Mouse (Mus musculus): ENCODE measurements at regions not wholly inside any gene's neighbourhood (a gene's known extent, or its start where the extent isn't known, plus 50 kb on each side); places are given as distances from the start of the nearest gene placed in this dataset.

GRCm38 (mm10) chr5:118452052-118452451, 108.4 kb upstream of the Med13l start:
- TF ChIP-seq CTCF (IDR thresholded peaks at IDR 0.05) (no peak), EP300 (IDR thresholded peaks at IDR 0.05) (no peak)
